Mouse (Mus musculus): Measurements from ENCODE around the gene Rab3il1.

DNA sequence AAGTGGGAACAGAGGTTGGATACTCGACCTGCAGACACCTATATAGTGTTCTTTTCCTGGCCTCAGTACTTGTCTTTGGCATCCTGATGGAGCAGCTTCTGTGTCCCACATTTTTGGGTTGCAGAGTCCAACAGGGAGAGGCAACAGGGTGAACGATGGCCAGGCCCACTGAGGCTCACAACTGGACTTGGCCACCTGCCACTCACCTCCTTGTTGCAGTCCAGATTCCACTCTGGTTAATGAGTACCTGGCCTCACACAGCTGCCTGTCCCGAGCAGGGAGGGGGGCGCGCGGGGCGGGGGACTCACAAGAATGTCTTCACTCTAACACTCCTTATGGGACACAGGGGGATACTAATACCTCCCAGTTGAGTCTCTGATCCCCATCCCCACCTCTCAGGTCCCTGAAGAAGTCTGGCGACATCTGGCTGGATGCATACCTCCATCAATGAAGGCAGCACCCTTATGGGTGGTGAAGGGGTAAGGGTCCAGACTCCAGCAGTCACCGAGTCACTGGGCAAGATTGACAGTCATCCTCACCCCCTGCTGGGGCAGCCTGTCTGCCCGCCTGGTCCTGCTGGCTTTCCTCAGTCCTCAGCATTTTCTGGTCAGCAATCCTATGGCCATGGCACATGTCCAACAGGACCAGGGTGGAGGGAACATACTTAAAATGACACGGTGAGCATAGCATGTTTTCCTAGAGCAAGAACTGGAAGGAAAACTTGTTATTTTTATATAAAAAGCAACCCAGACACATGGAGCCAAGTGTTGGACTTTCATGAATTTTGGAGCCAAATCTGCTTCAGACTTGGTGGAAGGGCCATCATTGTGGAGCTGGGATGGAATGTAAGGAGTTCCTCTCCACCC is 56.2 kb downstream of the Rab3il1 start:
- no peak for TF ChIP-seq CTCF (IDR thresholded peaks at IDR 0.05; ENCODE audit: low read depth, low read length)
- TF ChIP-seq POLR2A (IDR thresholded peaks at IDR 0.05; ENCODE audit: insufficient read depth, low read length), result no peak
- TF ChIP-seq EP300 (IDR thresholded peaks at IDR 0.05; ENCODE audit: insufficient read depth, low read depth, low read length), result no peak

Measured in ES-Bruce4 (cell line).